Mouse (Mus musculus) heart, embryonic 15.5 days (tissue): Measurements from ENCODE around the gene Xpnpep2. TPM values are rescaled to one million over a fixed set of nuclear protein-coding genes. Genes with fewer than 3 reads are reported as not detected.
A peak's percentile ranks its signal among the peaks of the same experiment; 100 is the strongest.

Experiments used
- ATAC-seq: fragments of 200-750 bp; cut with Nextera tagmentation; replicated peaks from 2 replicates; pipeline ENCODE4 v1.8.0; 2017; ENCODE audit warnings: low read depth, moderate TSS enrichment; ENCODE audit not compliant: insufficient number of reproducible peaks, insufficient read depth, low FRiP score
- H3K27ac ChIP-seq: fragments of 300-500 bp; sonication (generic); 2 replicates; pipeline ENCODE4 v1.5.1; 2015; ENCODE audit warnings: mild to moderate bottlenecking, inconsistent platforms
- H3K27me3 ChIP-seq: fragments of 300-500 bp; sonication (generic); 2 replicates; pipeline ENCODE4 v1.6.1; 2015; ENCODE audit warnings: inconsistent platforms
- H3K36me3 ChIP-seq: fragments of 300-500 bp; sonication (generic); 2 replicates; pipeline ENCODE4 v1.6.1; 2015; ENCODE audit warnings: mild to moderate bottlenecking, inconsistent platforms
- H3K4me1 ChIP-seq: fragments of 300-500 bp; sonication (generic); replicated peaks from 2 replicates; pipeline ENCODE4 v1.6.1; 2015; ENCODE audit warnings: inconsistent platforms
- H3K4me2 ChIP-seq: fragments of 300-500 bp; sonication (generic); 2 replicates; pipeline ENCODE4 v1.6.1; 2015; ENCODE audit warnings: inconsistent platforms, mild to moderate bottlenecking, moderate library complexity
- H3K4me3 ChIP-seq: fragments of 300-500 bp; sonication (generic); 2 replicates; pipeline ENCODE4 v1.5.1; 2015; ENCODE audit warnings: mild to moderate bottlenecking, inconsistent platforms
- H3K9ac ChIP-seq: fragments of 300-500 bp; sonication (generic); 2 replicates; pipeline ENCODE4 v1.6.1; 2015; ENCODE audit warnings: mild to moderate bottlenecking, inconsistent platforms
- H3K9me3 ChIP-seq: fragments of 300-500 bp; sonication (generic); replicated peaks from 2 replicates; pipeline ENCODE4 v1.6.1; 2016; ENCODE audit warnings: inconsistent platforms
- WGBS: fragments of 180-500 bp; shearing (Covaris S2); methylation state at CpG from one replicate; pipeline ENCODE4 v1.1.7; 2015; ENCODE audit warnings: mixed read lengths; 5-methylcytosine and 5-hydroxymethylcytosine counted together
- polyA plus RNA-seq: library from polyadenylated mRNA; unstranded; fragments of >200 nt; fragmentation: Nextera tagmentation; extraction: Ambion mirVana; gene quantifications from 2 replicates; pipeline ENCODE4 v1.2.1, GENCODE M21; 2015

The Xpnpep2 gene
- polyA plus RNA-seq, 1 experiment from 2014 or later, result 0.49 TPM

- H3K9me3 ChIP-seq, result no peaks in the 10 kb centered on the region
- H3K4me2 ChIP-seq, result no peak overlapping the region
- 0 out of 2 replicates have a peak overlapping the region, but pooled peaks have one; percentile 31 for H3K27ac ChIP-seq
- no peaks in the 10 kb centered on the region for H3K27me3 ChIP-seq
- ATAC-seq, result no peak
- WGBS, result 71% methylated on average over 2 of the region's 2 CpGs
- no peaks in the 10 kb centered on the region for H3K36me3 ChIP-seq
- no peak overlapping the region for H3K9ac ChIP-seq
- H3K4me1 ChIP-seq, result no peaks in the 10 kb centered on the region; the same call in 1 of the 2 replicates
- H3K4me3 ChIP-seq, result peak overlapping the region; percentile 11
These were observed 38.7 kb downstream of the Xpnpep2 start for GRCm38 (mm10) chrX:48147226-48147625.

- H3K4me1 ChIP-seq, result peaks cover 3% of the 10 kb centered on the region
- no peaks in the 10 kb centered on the region for H3K9me3 ChIP-seq
- no peak for ATAC-seq
- H3K27ac ChIP-seq, result 0 out of 2 replicates have a peak overlapping the region, but pooled peaks have one; percentile 31
- no peaks in the 10 kb centered on the region for H3K27me3 ChIP-seq
- H3K9ac ChIP-seq, result no peak overlapping the region
- no peaks in the 10 kb centered on the region for H3K36me3 ChIP-seq
- no peak overlapping the region for H3K4me2 ChIP-seq
- 78% methylated on average over 7 of the region's 7 CpGs for WGBS
- peak overlapping the region; percentile 7; the same call in 1 of the 2 replicates for H3K4me3 ChIP-seq
These were observed 39.2 kb downstream of the Xpnpep2 start for GRCm38 (mm10) chrX:48147741-48148186.

- Histone ChIP-seq H3K4me1 (peaks cover 4% of the 10 kb centered on the region), H3K9ac (no peak overlapping the region), H3K4me2 (no peak overlapping the region), H3K27ac (no peak overlapping the region), H3K27me3 (no peaks in the 10 kb centered on the region), H3K4me3 (no peak overlapping the region), H3K9me3 (no peaks in the 10 kb centered on the region), H3K36me3 (no peaks in the 10 kb centered on the region)
- 56% methylated on average over 7 of the region's 7 CpGs for WGBS
- no peak for ATAC-seq
These were observed 43.6 kb downstream of the Xpnpep2 start for GRCm38 (mm10) chrX:48152106-48152505.

GRCm38 (mm10) chrX:48153414-48153813 is 44.9 kb downstream of the Xpnpep2 start:
- WGBS, result 74% methylated on average over 2 of the region's 2 CpGs
- no peak overlapping the region for H3K27ac ChIP-seq
- no peak overlapping the region for H3K4me2 ChIP-seq
- no peak for ATAC-seq
- H3K27me3 ChIP-seq, result no peaks in the 10 kb centered on the region
- peaks cover 4% of the 10 kb centered on the region for H3K4me1 ChIP-seq
- H3K9ac ChIP-seq, result no peak overlapping the region
- no peaks in the 10 kb centered on the region for H3K36me3 ChIP-seq
- no peak overlapping the region for H3K4me3 ChIP-seq
- no peaks in the 10 kb centered on the region for H3K9me3 ChIP-seq

- no peaks in the 10 kb centered on the region for H3K27me3 ChIP-seq
- no peak overlapping the region for H3K4me3 ChIP-seq
- ATAC-seq, result no peak
- H3K9me3 ChIP-seq, result no peaks in the 10 kb centered on the region
- H3K4me1 ChIP-seq, result peaks cover 4% of the 10 kb centered on the region
- no peaks in the 10 kb centered on the region for H3K36me3 ChIP-seq
- 65% methylated on average over 2 of the region's 2 CpGs for WGBS
- H3K27ac ChIP-seq, result no peak overlapping the region
- H3K9ac ChIP-seq, result no peak overlapping the region
- no peak overlapping the region for H3K4me2 ChIP-seq
These were observed 45.4 kb downstream of the Xpnpep2 start for GRCm38 (mm10) chrX:48153949-48154348.

GRCm38 (mm10) chrX:48155489-48155888 is 47.0 kb downstream of the Xpnpep2 start:
- no peak overlapping the region for H3K9ac ChIP-seq
- H3K27ac ChIP-seq, result no peak overlapping the region
- 76% methylated on average over 6 of the region's 6 CpGs for WGBS
- H3K4me2 ChIP-seq, result no peak overlapping the region
- H3K4me1 ChIP-seq, result peaks cover 4% of the 10 kb centered on the region
- no peak overlapping the region for H3K4me3 ChIP-seq
- no peaks in the 10 kb centered on the region for H3K36me3 ChIP-seq
- ATAC-seq, result no peak
- no peaks in the 10 kb centered on the region for H3K9me3 ChIP-seq
- no peaks in the 10 kb centered on the region for H3K27me3 ChIP-seq

- H3K9ac ChIP-seq, result no peak overlapping the region
- no peak overlapping the region for H3K27ac ChIP-seq
- whole genome bisulfite sequencing, result 70% methylated on average over 8 of the region's 8 CpGs
- H3K4me2 ChIP-seq, result no peak overlapping the region
- peaks cover 4% of the 10 kb centered on the region for H3K4me1 ChIP-seq
- no peaks in the 10 kb centered on the region for H3K36me3 ChIP-seq
- no peaks in the 10 kb centered on the region for H3K9me3 ChIP-seq
- ATAC-seq, result no peak
- no peaks in the 10 kb centered on the region for H3K27me3 ChIP-seq
- no peak overlapping the region for H3K4me3 ChIP-seq
These were observed 48.9 kb downstream of the Xpnpep2 start for GRCm38 (mm10) chrX:48157396-48157795.

- Histone ChIP-seq H3K27me3 (no peaks in the 10 kb centered on the region), H3K9ac (no peak overlapping the region), H3K4me2 (no peak overlapping the region), H3K36me3 (no peaks in the 10 kb centered on the region), H3K4me3 (no peak overlapping the region), H3K27ac (no peak overlapping the region), H3K9me3 (no peaks in the 10 kb centered on the region), H3K4me1 (no peaks in the 10 kb centered on the region)
- WGBS, result 83% methylated on average over 11 of the region's 11 CpGs
- no peak for ATAC-seq
These were observed 49.8 kb downstream of the Xpnpep2 start for GRCm38 (mm10) chrX:48158229-48158919.

GRCm38 (mm10) chrX:48169892-48170291 is 61.4 kb downstream of the Xpnpep2 start:
- H3K27ac ChIP-seq, result no peak overlapping the region
- 70% methylated on average over 1 of the region's 1 CpGs for WGBS
- H3K9ac ChIP-seq, result no peak overlapping the region
- no peaks in the 10 kb centered on the region for H3K4me1 ChIP-seq
- ATAC-seq, result no peak
- no peak overlapping the region for H3K4me3 ChIP-seq
- no peaks in the 10 kb centered on the region for H3K9me3 ChIP-seq
- no peak overlapping the region for H3K4me2 ChIP-seq
- H3K27me3 ChIP-seq, result no peaks in the 10 kb centered on the region
- H3K36me3 ChIP-seq, result no peaks in the 10 kb centered on the region; the same call in 1 of the 2 replicates

DNA sequence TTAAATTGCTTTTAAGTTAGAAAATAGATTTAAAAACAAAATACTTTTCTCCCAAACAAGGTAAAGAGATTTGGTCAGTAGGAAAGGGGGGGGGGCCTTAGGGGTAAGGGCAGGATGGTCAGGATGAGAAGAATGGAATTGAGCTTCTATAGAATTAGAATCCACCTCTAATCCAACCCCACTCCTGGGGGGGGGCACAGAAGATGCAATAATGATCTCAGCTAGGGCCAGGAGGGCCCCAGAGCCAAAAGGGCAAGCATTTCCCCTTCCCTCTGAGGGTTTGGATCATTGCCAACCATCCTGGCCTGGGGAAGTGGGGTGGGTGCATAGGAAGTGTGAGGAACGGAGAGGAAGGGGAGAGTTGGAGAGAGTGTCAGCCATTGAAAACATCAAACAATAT is 61.8 kb downstream of the Xpnpep2 start:
- no peak for ATAC-seq
- no peak overlapping the region for H3K4me2 ChIP-seq
- 28% methylated on average over 1 of the region's 1 CpGs for WGBS

DNA sequence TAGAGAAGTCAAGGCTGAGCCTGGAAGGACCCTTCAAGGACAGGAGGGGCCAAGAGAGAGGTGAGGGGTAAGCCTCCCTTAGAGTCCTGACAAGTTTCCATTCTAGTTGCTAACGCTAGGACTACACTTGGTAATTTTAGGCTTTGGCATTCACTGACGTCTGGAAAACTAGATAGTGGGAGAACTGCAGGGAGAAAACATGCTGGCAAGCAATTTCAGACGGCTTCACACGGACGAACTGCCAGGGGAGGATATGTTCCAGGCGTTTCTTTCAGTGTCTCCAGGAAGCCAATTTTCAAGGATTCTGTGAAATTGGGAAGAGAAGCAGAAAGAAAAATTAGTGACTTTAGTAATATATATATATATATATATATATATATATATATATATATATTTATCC is 73.3 kb downstream of the Xpnpep2 start:
- H3K27me3 ChIP-seq, result no peaks in the 10 kb centered on the region
- H3K9me3 ChIP-seq, result no peaks in the 10 kb centered on the region
- H3K4me1 ChIP-seq, result no peaks in the 10 kb centered on the region
- no peak overlapping the region for H3K9ac ChIP-seq
- no peak overlapping the region for H3K4me2 ChIP-seq
- no peak overlapping the region for H3K27ac ChIP-seq
- no peak for ATAC-seq
- H3K36me3 ChIP-seq, result no peaks in the 10 kb centered on the region
- WGBS, result 46% methylated on average over 6 of the region's 6 CpGs
- H3K4me3 ChIP-seq, result no peak overlapping the region

More for the DNA sequence above, 61.8 kb downstream of the Xpnpep2 start:
- Histone ChIP-seq H3K9me3 (no peaks in the 10 kb centered on the region), H3K4me1 (no peaks in the 10 kb centered on the region), H3K27me3 (no peaks in the 10 kb centered on the region), H3K4me3 (no peak overlapping the region), H3K27ac (no peak overlapping the region), H3K9ac (no peak overlapping the region), H3K36me3 (no peaks in the 10 kb centered on the region; the same call in 1 of the 2 replicates)

DNA sequence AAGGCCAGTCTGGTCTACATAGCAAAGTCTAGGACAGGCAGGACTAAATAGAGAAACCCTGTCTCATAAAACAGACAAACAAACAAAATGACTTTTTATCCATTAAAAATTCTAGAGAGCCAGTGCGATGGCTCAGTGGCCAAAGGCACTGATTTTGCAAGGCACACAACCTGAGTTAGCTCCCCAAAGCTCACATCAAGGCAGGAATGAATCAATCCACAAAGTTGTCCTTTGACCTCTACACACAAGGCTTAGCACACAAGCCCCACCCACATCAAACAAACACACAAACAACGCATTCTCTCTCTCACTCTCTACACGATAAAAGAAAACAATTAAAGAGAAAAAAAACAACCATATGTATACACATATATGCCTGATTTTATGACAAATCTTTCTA is 76.2 kb downstream of the Xpnpep2 start:
- Histone ChIP-seq H3K36me3 (no peaks in the 10 kb centered on the region), H3K27ac (no peak overlapping the region), H3K4me2 (no peak overlapping the region), H3K4me3 (no peak overlapping the region), H3K9me3 (no peaks in the 10 kb centered on the region), H3K9ac (no peak overlapping the region), H3K4me1 (no peaks in the 10 kb centered on the region), H3K27me3 (no peaks in the 10 kb centered on the region)
- ATAC-seq, result no peak
- 80% methylated on average over 3 of the region's 3 CpGs for WGBS
